Mouse (Mus musculus) telencephalon, adult 2 months (tissue): ENCODE measurements around the gene Swt1.
"Not testable (repeated sequence)": the region's sequence is repeated elsewhere in the genome, so short reads cannot be mapped to it uniquely, and the experiment has no call there.

Experiments
- DNase-seq: peaks from one replicate; pipeline ENCODE4 v3.0.0-alpha.2; 2011; ENCODE audit warnings: low read depth, low spot score

The Swt1 gene

DNA sequence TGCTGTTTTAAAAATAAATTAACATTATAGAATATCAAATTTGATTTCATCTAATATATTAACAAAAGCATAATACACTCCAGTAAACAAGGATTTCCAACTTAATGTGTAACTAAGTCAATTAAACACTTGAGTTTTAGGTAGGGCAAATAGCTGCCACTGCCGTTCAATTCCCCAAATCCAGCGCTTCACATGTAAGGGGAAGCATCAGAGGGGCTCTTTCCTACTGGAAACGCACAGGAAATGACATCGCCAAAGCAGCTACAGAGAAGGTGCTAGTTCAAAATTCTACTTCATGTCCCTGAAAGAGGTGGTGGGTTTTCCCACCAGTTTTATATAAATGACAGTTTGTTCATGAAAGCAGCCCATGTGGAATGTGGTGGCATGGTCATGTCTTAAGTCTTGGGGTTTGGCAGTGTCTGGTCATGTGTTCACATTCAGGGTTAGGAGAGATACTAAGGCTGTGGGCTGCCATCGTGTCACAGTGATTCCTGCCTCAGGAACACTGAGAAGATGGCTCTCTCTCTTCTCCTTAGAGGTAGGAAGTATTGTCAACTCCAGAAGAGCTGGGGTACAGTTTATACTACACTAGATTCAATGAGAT, 60.4 kb downstream of the Swt1 start:
- DNase-seq = no peak

DNA sequence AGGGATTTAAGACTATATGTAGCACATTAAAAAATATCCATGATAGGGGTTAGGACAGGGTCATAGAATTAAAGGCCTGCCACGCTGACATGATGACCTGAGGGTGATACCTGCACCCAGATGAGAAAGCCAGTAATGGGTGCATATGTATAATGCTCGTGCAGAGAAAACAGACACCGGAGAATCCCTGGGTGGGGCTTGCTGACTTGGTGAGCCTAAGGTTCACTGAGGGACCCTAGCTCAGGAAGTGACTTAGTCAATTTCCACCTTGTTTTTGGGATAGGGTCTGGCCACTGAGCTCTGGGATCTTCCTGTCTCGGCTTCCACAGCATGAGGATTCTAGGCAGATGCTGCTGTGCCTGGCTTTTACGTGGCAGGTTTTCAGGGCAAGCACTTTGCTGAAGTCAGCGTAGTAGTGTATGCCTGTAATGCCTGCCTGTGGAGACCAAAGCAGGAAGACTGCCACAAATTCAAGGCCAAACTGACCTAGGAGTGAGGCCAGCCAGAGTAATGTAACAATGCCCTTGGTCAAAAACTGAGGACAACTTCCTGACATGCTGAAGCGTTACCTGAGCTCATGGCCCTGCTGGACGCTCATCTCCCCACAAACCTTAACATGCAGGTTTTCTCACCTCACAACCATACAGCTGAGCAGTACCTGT, 61.2 kb downstream of the Swt1 start:
- DNase-seq = no peak

GRCm38 (mm10) chr1:151359374-151359773, 68.9 kb downstream of the Swt1 start:
- DNase-seq = no peak

DNA sequence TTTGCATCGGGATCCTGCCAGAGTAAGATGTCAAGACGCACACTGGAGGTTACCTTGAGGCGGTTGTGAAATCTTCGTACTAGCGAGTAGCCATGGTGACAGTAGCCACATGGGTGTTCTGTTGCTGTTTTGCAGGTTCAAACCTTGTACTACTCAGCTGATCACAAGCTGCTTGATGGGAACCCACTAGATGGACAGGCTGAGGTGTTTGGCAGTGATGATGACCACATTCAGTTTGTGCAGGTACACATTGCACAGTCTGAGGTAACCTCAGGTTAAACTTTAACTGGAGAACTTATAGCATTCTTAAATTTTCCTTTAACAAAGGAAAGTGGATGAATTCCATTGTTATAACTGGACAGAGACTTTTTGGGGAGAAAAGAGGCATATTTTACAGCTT, 72.3 kb downstream of the Swt1 start:
- no peak for DNase-seq

DNA sequence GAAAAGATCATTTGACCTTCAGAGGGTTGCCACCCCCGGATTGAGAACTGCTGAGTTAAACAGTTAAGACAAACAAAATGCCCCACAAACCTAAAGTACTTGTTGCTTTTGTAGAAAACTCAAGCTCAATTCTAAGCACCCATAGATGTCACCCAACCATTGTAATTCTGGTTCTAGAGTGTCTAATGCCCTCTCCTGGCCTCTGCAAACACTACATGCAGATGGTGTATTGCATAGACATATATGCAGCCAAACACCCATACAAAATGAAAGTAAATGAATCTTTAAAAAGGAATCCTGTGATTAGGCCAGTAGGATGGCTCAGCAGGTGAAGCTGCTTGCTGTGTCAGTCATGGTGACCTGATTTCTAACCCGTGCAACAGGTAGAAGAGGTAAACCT, 75.3 kb downstream of the Swt1 start:
- DNase-seq = no peak

DNA sequence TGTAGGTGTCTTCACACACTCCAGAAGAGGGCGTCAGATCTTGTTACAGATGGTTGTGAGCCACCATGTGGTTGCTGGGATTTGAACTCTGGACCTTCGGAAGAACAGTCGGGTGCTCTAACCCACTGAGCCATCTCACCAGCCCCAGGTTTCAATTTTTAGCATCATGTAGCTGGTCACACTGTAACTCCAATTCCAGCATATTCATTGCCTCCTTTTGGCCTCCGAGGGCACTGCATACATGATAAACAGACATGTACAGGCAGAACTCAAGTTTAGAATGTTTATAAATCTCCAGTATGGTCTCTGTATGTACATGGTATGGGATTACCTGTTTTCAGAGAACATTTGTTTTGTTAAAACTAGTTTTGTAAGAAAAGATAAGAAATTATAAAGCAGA, 80.0 kb downstream of the Swt1 start:
- not testable (repeated sequence) for DNase-seq

GRCm38 (mm10) chr1:151346681-151347127, 81.6 kb downstream of the Swt1 start:
- no peak for DNase-seq

GRCm38 (mm10) chr1:151345863-151346195, 82.4 kb downstream of the Swt1 start:
- DNase-seq = no peak

DNA sequence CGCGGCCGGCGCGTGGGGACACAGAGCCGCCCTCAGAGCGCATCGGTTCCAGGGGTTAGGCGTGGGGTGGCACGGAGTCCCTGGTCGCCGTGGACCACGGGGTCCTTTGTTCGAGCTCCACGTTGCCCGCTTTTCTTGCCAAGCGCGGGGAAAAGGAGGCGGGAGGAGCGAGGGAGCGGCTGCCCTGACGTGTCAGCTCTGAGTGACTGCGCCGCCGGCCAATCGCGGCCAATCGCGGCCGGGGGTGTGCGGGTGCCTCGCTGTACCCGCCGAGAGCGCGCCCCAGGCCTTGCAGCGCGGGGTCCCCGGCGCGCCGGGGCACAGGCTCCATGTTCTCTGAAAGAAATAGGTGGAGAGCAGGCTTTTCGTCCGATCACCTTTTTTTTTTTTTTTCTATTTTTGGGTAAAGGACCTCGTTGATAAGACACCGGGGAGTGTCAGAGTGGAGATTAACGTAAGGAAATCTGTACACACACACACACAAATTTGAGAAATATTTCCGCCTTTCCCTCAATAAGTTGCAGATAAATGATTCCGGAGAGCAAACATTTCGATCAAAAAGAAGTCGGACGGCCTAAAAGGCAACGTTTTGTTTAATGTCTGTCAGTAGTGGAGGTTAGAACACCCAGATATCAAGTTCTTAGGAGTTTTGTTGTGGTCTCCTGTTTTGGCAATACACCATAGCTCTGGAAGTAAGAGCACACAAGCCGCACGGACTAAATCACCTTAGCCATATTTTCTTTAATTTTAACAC, 83.0 kb downstream of the Swt1 start:
- peak; percentile 79 for DNase-seq

- peak; percentile 94 for DNase-seq
Observed at GRCm38 (mm10) chr1:151344283-151345108, 83.8 kb downstream of the Swt1 start, which contains the start of gene Ivns1abp. Gene Ivns1abp, plus strand, starts transcription at chr1:151344477.

DNA sequence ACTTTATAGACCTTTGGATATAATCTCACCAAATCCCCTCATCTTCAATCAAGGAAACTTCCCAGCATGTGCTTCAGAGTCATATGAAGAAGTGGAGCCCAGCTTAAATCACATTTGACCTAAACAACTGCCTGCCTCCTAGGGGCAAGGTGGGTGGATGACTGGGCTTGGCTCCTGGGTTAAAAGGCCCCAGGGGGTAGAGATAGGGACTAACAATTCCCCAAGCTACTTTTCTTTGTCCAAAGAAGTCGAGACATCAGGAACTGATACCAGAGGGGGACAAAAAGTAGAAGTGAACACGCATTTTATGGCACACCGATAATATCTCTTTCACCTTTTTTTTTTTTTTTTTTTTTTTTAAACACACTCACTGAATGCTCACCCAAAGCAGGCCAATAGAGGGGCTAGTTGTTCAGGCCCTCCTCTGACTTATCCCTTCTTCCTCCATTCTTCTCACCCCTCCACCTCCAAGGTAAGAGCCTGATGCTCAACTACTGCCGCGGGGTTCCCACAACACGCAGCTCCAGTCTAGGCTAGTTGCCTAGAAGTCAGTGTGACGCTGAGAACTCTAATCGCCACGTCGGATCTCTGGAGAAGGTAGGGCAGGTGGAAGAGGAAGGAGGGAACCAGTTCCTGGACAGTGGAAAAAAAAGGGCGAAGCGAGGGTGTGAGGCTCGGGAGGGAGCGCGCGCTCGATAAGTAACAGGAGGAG, 84.5 kb downstream of the Swt1 start:
- DNase-seq = no peak

GRCm38 (mm10) chr1:151342968-151343367, 85.3 kb downstream of the Swt1 start:
- no peak for DNase-seq

DNA sequence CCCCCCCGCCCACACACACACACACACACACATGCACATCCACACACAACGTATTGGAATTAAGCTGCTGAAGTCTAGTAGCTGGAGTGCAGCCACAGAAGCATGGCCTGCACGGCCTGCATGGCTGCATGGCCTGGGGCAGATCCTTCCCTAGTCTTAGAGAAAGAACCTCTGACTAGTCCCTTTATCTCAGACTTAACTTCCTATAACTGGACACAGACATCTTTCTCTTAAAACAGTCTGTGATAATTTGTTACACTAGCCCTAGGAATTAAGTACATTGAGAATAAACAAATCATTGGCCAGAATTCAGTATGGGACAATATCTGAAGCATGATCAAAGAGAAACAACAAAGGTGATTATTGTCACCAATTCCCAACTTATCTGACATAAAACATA, 85.9 kb downstream of the Swt1 start:
- no peak for DNase-seq

DNA sequence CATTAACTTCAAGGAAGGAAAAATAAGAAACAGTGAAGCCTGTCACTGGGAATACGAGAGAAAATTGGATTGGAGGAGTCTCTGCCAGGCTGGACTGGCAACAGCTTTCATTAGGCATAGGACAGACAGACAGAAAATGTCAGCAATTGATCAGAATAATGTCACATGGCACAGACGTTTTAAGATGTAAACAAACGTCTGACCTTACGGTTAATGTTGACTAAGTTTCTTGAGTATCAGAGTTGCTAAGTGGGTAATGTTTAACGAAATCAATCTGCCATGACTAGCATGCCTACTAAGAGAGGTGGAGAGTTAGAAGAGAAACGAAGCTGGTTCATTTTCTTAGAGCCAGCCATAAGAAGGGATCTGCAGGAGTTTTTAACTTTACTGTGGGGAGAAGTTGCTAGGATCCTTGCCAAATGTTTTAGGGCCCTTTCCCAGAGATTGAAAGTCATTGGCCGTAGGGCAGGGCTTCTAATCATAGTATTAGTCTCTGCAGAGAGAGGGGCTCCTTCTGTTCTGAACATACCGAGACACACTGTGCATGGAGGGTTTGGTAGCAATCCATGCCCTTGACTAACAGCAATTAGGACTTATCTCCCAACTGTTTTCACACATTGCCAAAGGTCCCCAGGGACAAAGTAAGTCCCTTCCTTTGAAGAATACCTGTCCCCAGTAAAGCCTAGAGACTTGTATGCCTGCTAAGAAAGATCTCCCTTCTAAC, 86.8 kb downstream of the Swt1 start:
- DNase-seq = no peak

GRCm38 (mm10) chr1:151338941-151339340, 89.3 kb downstream of the Swt1 start:
- no peak for DNase-seq

- DNase-seq = no peak
Observed at GRCm38 (mm10) chr1:151338234-151338633, 90.0 kb downstream of the Swt1 start.

DNA sequence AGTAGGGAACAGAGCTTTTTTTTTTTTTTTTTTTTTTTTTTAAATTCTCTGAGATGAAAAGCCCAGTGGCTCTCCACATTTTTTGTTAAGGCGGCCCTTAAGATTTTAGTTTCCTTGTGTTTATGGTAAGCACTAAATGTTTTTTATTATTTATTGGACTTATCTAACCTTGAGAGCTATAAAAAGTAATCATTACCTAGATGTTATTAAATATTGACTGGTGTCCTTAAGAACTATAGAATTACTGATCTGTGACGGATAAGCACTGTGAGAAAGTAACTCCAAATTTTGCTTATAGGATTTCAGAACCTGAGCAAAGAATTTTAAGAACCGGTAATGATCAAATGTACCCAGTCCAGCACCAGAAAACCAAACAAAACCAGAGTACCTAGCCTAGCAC, 95.4 kb downstream of the Swt1 start:
- no peak for DNase-seq

DNA sequence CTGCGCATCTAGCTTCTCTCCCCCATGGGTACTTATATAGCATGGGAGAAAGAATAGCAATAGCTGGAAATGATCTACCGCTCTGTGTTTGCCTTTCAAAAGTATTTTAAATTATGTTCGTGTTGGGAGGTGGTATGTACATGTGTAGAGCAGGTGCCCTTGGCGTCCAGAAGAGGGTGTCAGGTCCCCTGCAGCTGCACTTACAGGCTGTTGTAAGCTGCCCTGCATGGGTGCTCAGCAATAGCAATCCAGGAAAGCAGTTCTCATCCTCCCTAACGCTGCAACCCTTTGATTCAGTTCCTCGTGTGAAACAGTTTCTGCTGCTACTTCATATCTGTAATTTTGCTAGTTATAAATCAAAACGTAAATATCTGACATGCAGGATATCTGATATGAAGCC, 98.7 kb downstream of the Swt1 start:
- DNase-seq = no peak

DNA sequence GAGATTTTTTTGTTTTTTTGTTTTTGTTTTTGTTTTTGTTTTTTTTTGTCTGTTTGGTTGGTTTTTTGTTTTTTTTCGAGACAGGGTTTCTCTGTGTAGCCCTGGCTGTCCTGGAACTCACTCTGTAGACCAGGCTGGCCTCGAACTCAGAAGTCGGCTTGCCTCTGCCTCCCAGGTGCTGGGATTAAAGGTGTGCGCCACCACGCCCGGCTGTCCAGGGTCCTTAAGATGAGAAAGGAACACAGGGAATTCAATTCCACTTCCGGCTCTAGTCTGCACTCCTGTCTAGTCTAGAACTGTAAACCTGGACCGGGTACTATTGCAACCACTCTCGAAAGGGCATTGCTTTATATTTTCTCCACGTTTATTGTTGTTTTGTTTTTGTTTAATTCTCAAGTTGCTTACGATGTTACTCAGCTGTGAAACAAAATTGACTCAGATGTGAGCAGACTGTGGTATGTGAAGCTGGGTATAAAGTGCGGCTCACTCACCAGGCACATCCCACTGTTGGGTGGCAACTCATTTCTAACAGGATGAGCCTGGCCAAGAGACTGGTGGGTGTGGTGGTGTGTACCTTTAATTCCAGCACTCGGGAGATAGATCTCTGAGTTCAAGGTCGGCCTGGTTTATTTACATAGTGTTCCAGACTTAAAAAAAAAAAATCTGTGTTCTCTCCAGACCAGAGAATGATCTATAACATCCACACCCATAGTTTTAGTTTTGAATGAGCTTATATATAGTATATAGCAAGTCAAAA, 99.7 kb downstream of the Swt1 start:
- no peak for DNase-seq

DNA sequence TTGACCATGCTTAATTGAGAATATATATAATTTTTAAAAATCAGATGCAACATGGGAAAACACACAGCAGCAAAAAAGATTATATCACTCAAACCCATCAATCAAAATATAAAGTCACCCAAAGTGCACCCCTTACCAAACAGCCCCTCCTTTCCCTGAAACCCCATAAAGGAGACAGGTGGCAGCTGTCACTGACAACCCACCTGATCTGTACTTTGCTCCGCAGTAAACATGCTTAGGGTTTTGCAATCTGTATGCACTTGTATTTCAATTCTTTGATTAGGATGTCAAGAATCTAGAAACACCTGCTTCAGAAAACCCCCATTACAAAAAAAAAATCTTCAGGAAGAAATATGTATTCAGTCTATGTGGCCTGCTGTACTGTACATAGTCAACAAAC, 102.9 kb downstream of the Swt1 start:
- no peak for DNase-seq
